ENCODE assay signal across 8 mouse cellular contexts in the genomic region with DNA sequence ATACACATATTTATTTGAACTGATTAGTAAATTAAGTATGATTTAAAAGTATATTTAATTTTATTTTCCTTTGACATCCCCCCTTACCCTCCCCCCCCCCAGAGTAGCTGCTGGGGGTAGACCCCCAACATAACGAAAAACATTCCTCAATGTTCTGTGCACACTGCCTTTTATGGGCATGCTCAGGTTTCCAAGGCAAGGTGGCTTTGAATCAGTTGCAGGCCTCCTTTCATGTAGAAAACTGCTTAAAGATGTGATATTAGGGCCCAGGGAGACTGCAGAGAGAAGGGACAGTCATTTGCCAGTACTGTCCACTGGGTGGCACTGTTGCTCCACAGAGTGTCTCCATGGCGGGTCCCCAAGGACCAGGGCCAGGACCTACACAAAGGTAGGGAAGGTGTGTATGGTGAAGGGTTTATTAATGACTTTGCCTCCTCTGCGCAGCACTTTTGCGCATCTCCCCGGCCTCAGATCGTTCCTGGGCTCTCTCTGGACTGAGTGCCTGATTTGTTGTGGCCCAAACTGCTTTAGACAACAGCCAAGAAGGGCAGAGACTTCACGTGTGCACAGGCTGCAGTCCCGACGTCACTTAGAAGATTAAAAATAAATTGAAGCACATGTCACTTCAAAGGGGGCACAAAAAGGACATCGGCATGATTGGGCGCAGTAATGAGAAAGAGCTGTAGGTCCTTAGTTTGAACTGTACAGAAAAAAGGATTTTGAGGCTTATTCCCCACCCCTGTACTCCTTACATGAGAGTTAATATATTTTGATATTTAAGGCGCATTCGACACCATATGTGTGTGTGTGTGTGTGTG.
DNase-seq lines count a peak whose midpoint lies in the region; ATAC-seq and TF ChIP-seq lines count a peak whose summit lies in the region.

No protein-coding gene starts in this region.

- no peak overlapping the region for H3K4me2 ChIP-seq in CH12.LX (ENCODE audit: insufficient read depth, low read depth, poor library complexity, severe bottlenecking)
- H3K4me2 ChIP-seq in heart, postnatal 0 days (ENCODE audit: low read depth, low read length), result no peak overlapping the region

- H3K27me3 ChIP-seq in CH12.LX (replicated peaks), result no peaks in the 10 kb centered on the region
- peaks cover 14% of the 10 kb centered on the region; the same call in 1 of the 2 replicates for H3K27me3 ChIP-seq in heart, postnatal 0 days (ENCODE audit: control insufficient read depth, insufficient read depth, low read length)

- TF ChIP-seq EP300 in CH12.LX (IDR thresholded peaks at IDR 0.05; ENCODE audit: low read length), result no peak
- no peak for TF ChIP-seq EP300 in heart, postnatal 0 days (IDR thresholded peaks at IDR 0.05; ENCODE audit: low read depth)

- H3K4me1 ChIP-seq in CH12.LX (ENCODE audit: control insufficient read depth in 1 of 2, insufficient read depth in 2 of 2), result peaks cover 0 to 38% of the 10 kb centered on the region in 2 experiments; a peak in 2 of 4 replicates
- H3K4me1 ChIP-seq in heart, postnatal 0 days (ENCODE audit: control insufficient read depth, insufficient read depth), result no peaks in the 10 kb centered on the region
- H3K4me1 ChIP-seq in lung, adult 2 months (ENCODE audit: control insufficient read depth, insufficient read depth, low read length), result no peaks in the 10 kb centered on the region

- peaks cover 2% of the 10 kb centered on the region for H3K9me3 ChIP-seq in CH12.LX (replicated peaks; ENCODE audit: low read length)
- H3K9me3 ChIP-seq in heart, postnatal 0 days (replicated peaks; ENCODE audit: control insufficient read depth, low read length), result no peaks in the 10 kb centered on the region

- H3K9ac ChIP-seq in CH12.LX (ENCODE audit: insufficient read depth, low read depth), result no peak overlapping the region
- H3K9ac ChIP-seq in heart, postnatal 0 days (replicated peaks; ENCODE audit: low read depth, low read length), result no peak overlapping the region

- peak; percentile 75 for DNase-seq in CH12.LX (ENCODE audit: extremely low read depth)
- peak; percentile 78 for DNase-seq in brain, embryonic 18.5 days (ENCODE audit: low read depth, low spot score)
- DNase-seq in heart, postnatal 0 days (ENCODE audit: low spot score), result peak; percentile 54
- DNase-seq in kidney, postnatal 4 days, result peak; percentile 88 to 89
- DNase-seq in lung, adult 2 months, result peak; percentile 69
- peak; percentile 70 for DNase-seq in ovary, postnatal 10 days (ENCODE audit: low spot score)
- DNase-seq in thymus, postnatal 0 days (ENCODE audit: low spot score), result peak; percentile 53

- H3K36me3 ChIP-seq in CH12.LX (replicated peaks in 1 of 2; ENCODE audit: control insufficient read depth in 1 of 2, insufficient read depth in 1 of 2, low read length in 1 of 2), result no peaks in the 10 kb centered on the region
- H3K36me3 ChIP-seq in heart, postnatal 0 days (replicated peaks; ENCODE audit: control insufficient read depth, insufficient read depth, low read length), result no peaks in the 10 kb centered on the region

- peak; percentile 63 to 85 for TF ChIP-seq CTCF in CH12.LX (conservative IDR thresholded peaks at IDR 0.05 in 1 of 2, IDR thresholded peaks at IDR 0.05 in 1 of 2; ENCODE audit: low read depth in 2 of 2, low read length in 2 of 2)
- peak; percentile 97 for TF ChIP-seq CTCF in heart, postnatal 0 days (IDR thresholded peaks at IDR 0.05; ENCODE audit: low read depth)
- peak; percentile 92 for TF ChIP-seq CTCF in lung, adult 2 months (IDR thresholded peaks at IDR 0.05; ENCODE audit: insufficient read depth, low read length)

- dilution Hi-C loops in CH12.LX (cut with MboI; ENCODE audit: extremely low pct_ligation_motif_present, extremely low pct_unique_long_range_greater_than_20kb, low sequenced_read_pairs), result no loop called here

- TF ChIP-seq POLR2A in CH12.LX (IDR thresholded peaks at IDR 0.05; ENCODE audit: low read depth, low read length), result no peak
- TF ChIP-seq POLR2A in lung, adult 2 months (IDR thresholded peaks at IDR 0.05; ENCODE audit: borderline replicate concordance, extremely low read depth, low read depth, low read length), result no peak

- H3K27ac ChIP-seq in CH12.LX (ENCODE audit: insufficient read depth, low read depth), result no peak overlapping the region
- H3K27ac ChIP-seq in heart, postnatal 0 days (ENCODE audit: low read depth), result no peak overlapping the region

- H3K4me3 ChIP-seq in CH12.LX (replicated peaks in 1 of 3; ENCODE audit: low read depth in 2 of 3, low read length in 2 of 3, poor library complexity in 1 of 3), result no peak overlapping the region
- no peak overlapping the region for H3K4me3 ChIP-seq in heart, postnatal 0 days (ENCODE audit: low read depth, low read length)
- H3K4me3 ChIP-seq in lung, adult 2 months (replicated peaks; ENCODE audit: extremely low read depth, low read depth, low read length), result no peak overlapping the region

- ATAC-seq in erythroid progenitor cell, adult 5-6 weeks (replicated peaks; ENCODE audit: low FRiP score, poor library complexity, severe bottlenecking), result peak; percentile 76; the same call in 1 of the 2 replicates
- ATAC-seq in heart, postnatal 0 days (ENCODE audit: insufficient read depth, low read depth), result peak; percentile 76; the same call in 1 of the 2 replicates

- 49% methylated on average over 13 of the region's 13 CpGs for WGBS in heart, postnatal 0 days
- WGBS in lung, adult 2 months, result 35% methylated on average over 13 of the region's 13 CpGs

- in situ Hi-C loops in CH12.LX (cut with MboI; ENCODE audit: low pct_ligation_motif_present, low pct_unique_long_range_greater_than_20kb, low sequenced_read_pairs), result loop anchor here (10.0 kb wide), 1 partner anchor 1902 kb away; no protein-coding TSS in a partner anchor

- peak; percentile 81 for TF ChIP-seq RAD21 in CH12.LX (IDR thresholded peaks at IDR 0.05; ENCODE audit: low read depth, low read length)

- H3K79me2 ChIP-seq in CH12.LX (replicated peaks; ENCODE audit: control insufficient read depth, extremely low read depth, insufficient read depth, poor library complexity, severe bottlenecking), result no peaks in the 10 kb centered on the region

TF ChIP-seq in CH12.LX, 34 proteins besides CTCF, POLR2A, EP300 and RAD21:
- TF ChIP-seq E2F4 (IDR thresholded peaks at IDR 0.05; ENCODE audit: insufficient replicate concordance, low read depth, low read length) (no peak), SMC3 (IDR thresholded peaks at IDR 0.05; ENCODE audit: low read depth, low read length) (peak; percentile 60)
